Mouse (Mus musculus) kidney, adult 2 months (tissue): Measurements from ENCODE around the gene Cirbp.

Source experiments
- CTCF ChIP-seq: fragments of 200-500 bp; conservative IDR thresholded peaks from 2 replicates; pipeline ENCODE4 v1.5.1; 2011; ENCODE audit warnings: low read depth, mild to moderate bottlenecking, control low read depth, low read length, moderate library complexity, mixed read lengths; ENCODE audit not compliant: insufficient read depth, insufficient read length
- POLR2A ChIP-seq: fragments of 200-500 bp; IDR thresholded peaks from one replicate; pipeline ENCODE4 v1.6.1; 2011; ENCODE audit warnings: low read depth, low read length, control low read depth

- peak; percentile 94 for TF ChIP-seq POLR2A
- no peak for TF ChIP-seq CTCF
Observed at GRCm38 (mm10) chr10:80167460-80168037, 1.8 kb downstream of the Cirbp start.
